Mouse (Mus musculus) myocyte (in vitro differentiated cells): ENCODE results near the gene Zcchc9.

Source experiments
- E2F4 ChIP-seq: IDR thresholded peaks from one replicate; pipeline ENCODE4 v1.6.1; 2011; ENCODE audit warnings: mild to moderate bottlenecking, control low read depth, moderate library complexity; ENCODE audit not compliant: insufficient read depth
- MAX ChIP-seq: IDR thresholded peaks from one replicate; pipeline ENCODE4 v1.6.1; 2011; ENCODE audit warnings: low read depth, mild to moderate bottlenecking, control low read depth
- USF1 ChIP-seq: IDR thresholded peaks from one replicate; pipeline ENCODE4 v1.6.1; 2011; ENCODE audit warnings: low read depth, mild to moderate bottlenecking, control low read depth, moderate library complexity

DNA sequence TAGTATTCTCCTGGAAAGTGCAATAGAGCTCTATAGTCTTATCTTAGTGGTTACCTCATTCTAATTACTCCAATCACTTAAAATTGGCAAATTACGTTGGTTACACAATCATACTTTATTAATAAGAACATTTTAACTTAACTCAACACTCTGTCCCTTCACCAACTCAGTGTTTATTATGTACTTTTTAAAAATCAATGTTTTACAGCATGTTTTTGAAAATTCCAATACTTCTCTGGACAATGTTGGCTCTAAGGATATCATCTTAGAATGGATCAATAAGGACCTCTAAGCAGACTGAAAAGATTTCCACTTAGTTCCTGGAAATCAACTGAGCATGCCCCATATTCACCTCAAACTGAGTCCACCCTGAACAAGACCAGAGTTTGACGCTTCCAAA is 59.1 kb downstream of the Zcchc9 start:
- TF ChIP-seq USF1 (no peak), MAX (no peak), E2F4 (no peak)
